ENCODE assay signal across 8 mouse cellular contexts in genomic region chr1:152790254-152790653, GRCm38 (mm10). TPM values are rescaled to one million over a fixed set of nuclear protein-coding genes. Genes with fewer than 3 reads are reported as not detected.
DNase-seq lines count a peak whose midpoint lies in the region; ATAC-seq and TF ChIP-seq lines count a peak whose summit lies in the region.

No protein-coding gene starts in this region.

- peak; percentile 48 for DNase-seq in adrenal gland, adult 2 months
- no peak for DNase-seq in adrenal gland, postnatal 4 days (ENCODE audit: low spot score in 2 of 2)
- no peak for DNase-seq in testis, postnatal 14 days (ENCODE audit: low spot score)
- peak; percentile 79 for DNase-seq in forelimb bud, embryonic 11.5 days (ENCODE audit: low read depth, low spot score)
- peak; percentile 72 for DNase-seq in kidney, postnatal 10 days
- no peak for DNase-seq in right cerebral cortex, postnatal 25 days

- H3K4me1 ChIP-seq in testis, adult 2 months (ENCODE audit: control insufficient read depth, insufficient read depth, low read length): no peaks in the 10 kb centered on the region

- H3K27me3 ChIP-seq in testis, adult 2 months (ENCODE audit: control insufficient read depth, insufficient read depth, low read length): no peaks in the 10 kb centered on the region

- H3K4me3 ChIP-seq in testis, adult 2 months (ENCODE audit: control insufficient read depth, low read depth, low read length): no peak overlapping the region

- peak; percentile 22; the same call in 1 of the 2 replicates for TF ChIP-seq CTCF in testis, adult 2 months (IDR thresholded peaks at IDR 0.05; ENCODE audit: control insufficient read depth, insufficient read depth, insufficient replicate concordance, low read depth, low read length)

- peak; percentile 94 for ATAC-seq in megakaryocyte-erythroid progenitor cell, adult 5-6 weeks (replicated peaks; ENCODE audit: low FRiP score, low TSS enrichment, poor library complexity, severe bottlenecking)

- no peaks in the 10 kb centered on the region for H3K36me3 ChIP-seq in testis, adult 2 months (ENCODE audit: control insufficient read depth, insufficient read depth, low read length)

- H3K27ac ChIP-seq in testis, adult 2 months (ENCODE audit: control insufficient read depth, insufficient read depth, low read depth, low read length): no peak overlapping the region

- no peak for TF ChIP-seq POLR2A in testis, adult 2 months (IDR thresholded peaks at IDR 0.05; ENCODE audit: control insufficient read depth, low read depth, low read length)

RNA-seq across cellular contexts. Expression of gene Ncf2, which starts 9.7 kb away (rescaled TPM):
- 1 to 10 TPM; 4.8 to 4.9 TPM for total RNA-seq in adrenal gland, adult 2 months (2021)
- polyA plus RNA-seq in adrenal gland, adult 2 months (2012; rRNA removed): 1.6 and 1.7 TPM in 2 replicates
- 1 to 10 TPM; 5.4 to 7.3 TPM for total RNA-seq in adrenal gland, postnatal 4 days (2021)
- polyA plus RNA-seq in testis, adult 2 months (2012; rRNA removed): 0.40 and 0.44 TPM in 2 replicates
- 9.9 and 10.2 TPM in 2 replicates for total RNA-seq in megakaryocyte-erythroid progenitor cell, adult 5-6 weeks (2014; fragmentation: Nextera tagmentation)
- 24.3 and 37.1 TPM in 2 replicates for total RNA-seq in megakaryocyte-erythroid progenitor cell, adult 5-6 weeks (2017)

RNA-seq across cellular contexts. Expression of gene Arpc5, which starts 23.9 kb away (rescaled TPM):
- total RNA-seq in adrenal gland, adult 2 months (2021): 100 to 1,000 TPM in 1 of 2 experiments, 10 to 100 TPM in 1; 89.9 to 103 TPM
- 11.6 and 12.3 TPM in 2 replicates for polyA plus RNA-seq in adrenal gland, adult 2 months (2012; rRNA removed)
- 100 to 1,000 TPM; 120 to 124 TPM for total RNA-seq in adrenal gland, postnatal 4 days (2021)
- polyA plus RNA-seq in testis, adult 2 months (2012; rRNA removed): 16.2 and 19.3 TPM in 2 replicates
- 154 and 163 TPM in 2 replicates for total RNA-seq in megakaryocyte-erythroid progenitor cell, adult 5-6 weeks (2014; fragmentation: Nextera tagmentation)
- 112 and 121 TPM in 2 replicates for total RNA-seq in megakaryocyte-erythroid progenitor cell, adult 5-6 weeks (2017)

RNA-seq across cellular contexts. Expression of gene Rgl1, which starts 24.1 kb away (rescaled TPM):
- total RNA-seq in adrenal gland, adult 2 months (2021): 10 to 100 TPM; 17.9 to 38.3 TPM
- 4.3 and 4.4 TPM in 2 replicates for polyA plus RNA-seq in adrenal gland, adult 2 months (2012; rRNA removed)
- total RNA-seq in adrenal gland, postnatal 4 days (2021): 10 to 100 TPM; 50.8 to 60.7 TPM
- 49.2 and 55.2 TPM in 2 replicates for polyA plus RNA-seq in testis, adult 2 months (2012; rRNA removed)
- total RNA-seq in megakaryocyte-erythroid progenitor cell, adult 5-6 weeks (2014; fragmentation: Nextera tagmentation): 2.8 and 7.3 TPM in 2 replicates
- total RNA-seq in megakaryocyte-erythroid progenitor cell, adult 5-6 weeks (2017): 2.7 and 4.5 TPM in 2 replicates

RNA-seq across cellular contexts. Expression of gene Apobec4, which starts 39.9 kb away (rescaled TPM):
- total RNA-seq in adrenal gland, adult 2 months (2021): not detected
- not detected in 2 replicates for polyA plus RNA-seq in adrenal gland, adult 2 months (2012; rRNA removed)
- total RNA-seq in adrenal gland, postnatal 4 days (2021): not detected
- polyA plus RNA-seq in testis, adult 2 months (2012; rRNA removed): 51.5 and 62.1 TPM in 2 replicates
- total RNA-seq in megakaryocyte-erythroid progenitor cell, adult 5-6 weeks (2014; fragmentation: Nextera tagmentation): not detected in 2 replicates
- not detected in 2 replicates for total RNA-seq in megakaryocyte-erythroid progenitor cell, adult 5-6 weeks (2017)

Comparison
In these comparisons a context has a peak if more than half of its experiments do, and no peak if none do; other contexts are left out.
1. DNase-seq: peak in adrenal gland, adult 2 months (single experiment), forelimb bud, embryonic 11.5 days (single experiment) and kidney, postnatal 10 days (single experiment); none in adrenal gland, postnatal 4 days (0 of 2), testis, postnatal 14 days (single experiment) and right cerebral cortex, postnatal 25 days (single experiment).